Mouse (Mus musculus): ENCODE data around the gene Ybx3. TPM values are rescaled to one million over a fixed set of nuclear protein-coding genes. Genes with fewer than 3 reads are reported as not detected.
A peak's percentile ranks its signal among the peaks of the same experiment; 100 is the strongest.

The Ybx3 gene
- total RNA-seq, 2 experiments from 2014 or later, result 426 to 493 TPM

DNA sequence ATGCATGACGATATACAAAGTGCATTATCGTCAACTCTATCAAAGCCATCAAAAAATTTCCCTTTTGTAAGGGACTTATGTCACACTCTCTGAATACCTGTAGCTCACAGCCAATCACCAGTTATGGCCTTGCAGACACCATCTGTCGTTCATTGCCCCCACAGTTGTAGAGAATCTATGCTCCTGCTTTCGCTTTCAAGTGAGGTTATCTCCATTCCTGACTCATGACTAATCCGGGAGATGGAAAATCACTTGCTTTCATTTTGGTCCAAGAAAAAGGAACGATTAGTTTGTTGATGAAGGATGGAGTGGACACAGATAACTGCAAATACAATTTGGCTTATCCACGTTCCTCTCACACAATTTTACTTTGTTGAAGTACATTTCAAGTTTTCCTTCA, 43.9 kb downstream of the Ybx3 start:
- ATAC-seq (replicated peaks; ENCODE audit: low FRiP score, poor library complexity, severe bottlenecking), result no peak

DNA sequence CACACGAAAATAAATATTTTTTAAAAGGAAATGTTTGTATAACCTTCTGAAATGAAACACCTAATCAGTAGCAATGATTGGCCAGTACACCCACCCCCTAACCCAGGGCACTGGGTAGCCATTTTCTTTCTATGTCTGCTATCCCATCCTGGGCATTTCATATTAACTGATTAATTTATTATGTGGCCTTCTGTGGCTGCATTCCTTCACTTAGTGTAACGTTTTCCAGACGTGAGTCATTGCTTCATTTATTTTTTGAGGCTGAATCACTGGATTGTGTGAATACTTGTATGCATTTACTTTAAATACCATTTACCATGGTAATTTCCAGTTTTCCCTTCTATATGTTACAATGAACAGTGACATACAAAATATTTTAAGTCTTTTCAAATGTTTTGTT, 48.2 kb downstream of the Ybx3 start:
- no peak for ATAC-seq (replicated peaks; ENCODE audit: low FRiP score, poor library complexity, severe bottlenecking)

DNA sequence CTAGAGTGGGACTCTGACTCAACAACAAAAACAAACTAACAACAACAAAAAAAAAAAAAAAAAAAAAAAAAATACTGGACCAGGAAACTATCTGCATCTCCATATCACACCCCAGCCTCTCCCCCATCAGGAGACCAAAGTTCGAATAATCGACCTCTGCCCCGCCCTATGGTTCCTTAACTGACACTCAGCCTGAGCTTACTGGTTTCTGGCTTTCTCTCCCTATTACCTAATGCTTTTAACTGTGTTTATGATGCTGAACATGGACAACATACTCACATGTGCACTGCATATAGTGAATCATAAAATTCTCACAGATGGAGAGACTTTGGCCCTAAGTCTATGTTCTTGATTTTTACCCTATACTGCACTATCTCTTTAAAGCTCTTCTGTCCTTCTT, 49.0 kb downstream of the Ybx3 start:
- no peak for ATAC-seq (replicated peaks; ENCODE audit: low FRiP score, poor library complexity, severe bottlenecking)

DNA sequence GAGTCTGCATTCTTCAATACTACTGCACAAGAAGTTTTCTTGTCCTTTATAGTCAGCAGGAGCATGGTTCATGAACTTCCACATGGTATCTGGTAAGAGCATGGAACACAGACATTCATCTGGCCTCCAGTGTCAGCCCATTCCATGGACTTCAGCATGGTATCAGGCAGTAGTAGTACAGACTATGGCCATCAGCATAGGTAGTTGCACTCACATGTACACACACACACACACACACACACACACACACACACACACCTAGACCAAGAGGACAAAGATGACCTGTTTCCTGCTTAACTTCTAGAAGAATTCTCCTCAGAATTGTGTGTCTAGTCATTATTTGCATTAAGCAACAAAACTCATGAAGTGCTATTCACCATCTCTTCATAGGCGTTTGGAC, 49.5 kb downstream of the Ybx3 start:
- no peak for ATAC-seq (replicated peaks; ENCODE audit: low FRiP score, poor library complexity, severe bottlenecking)

DNA sequence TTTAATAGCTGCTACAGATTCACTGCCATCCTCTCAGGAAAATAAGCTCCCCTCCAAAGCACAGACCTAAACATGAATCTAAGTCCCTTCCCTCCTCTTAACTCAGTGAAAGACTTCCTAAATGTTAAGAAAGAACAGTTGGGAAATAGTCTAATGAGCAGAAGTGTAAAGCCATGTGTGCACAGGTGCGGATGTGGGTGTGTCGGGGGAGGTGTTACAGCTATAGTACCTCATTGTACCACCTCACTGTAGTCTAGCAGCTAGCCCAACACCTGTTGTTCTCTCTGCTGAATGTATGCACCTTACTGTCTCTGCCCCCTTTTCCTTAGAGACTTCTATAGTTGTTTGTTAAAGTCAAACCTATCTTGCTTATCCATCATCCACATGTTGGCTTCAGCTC, 61.2 kb downstream of the Ybx3 start:
- ATAC-seq (replicated peaks; ENCODE audit: low FRiP score, poor library complexity, severe bottlenecking), result no peak

DNA sequence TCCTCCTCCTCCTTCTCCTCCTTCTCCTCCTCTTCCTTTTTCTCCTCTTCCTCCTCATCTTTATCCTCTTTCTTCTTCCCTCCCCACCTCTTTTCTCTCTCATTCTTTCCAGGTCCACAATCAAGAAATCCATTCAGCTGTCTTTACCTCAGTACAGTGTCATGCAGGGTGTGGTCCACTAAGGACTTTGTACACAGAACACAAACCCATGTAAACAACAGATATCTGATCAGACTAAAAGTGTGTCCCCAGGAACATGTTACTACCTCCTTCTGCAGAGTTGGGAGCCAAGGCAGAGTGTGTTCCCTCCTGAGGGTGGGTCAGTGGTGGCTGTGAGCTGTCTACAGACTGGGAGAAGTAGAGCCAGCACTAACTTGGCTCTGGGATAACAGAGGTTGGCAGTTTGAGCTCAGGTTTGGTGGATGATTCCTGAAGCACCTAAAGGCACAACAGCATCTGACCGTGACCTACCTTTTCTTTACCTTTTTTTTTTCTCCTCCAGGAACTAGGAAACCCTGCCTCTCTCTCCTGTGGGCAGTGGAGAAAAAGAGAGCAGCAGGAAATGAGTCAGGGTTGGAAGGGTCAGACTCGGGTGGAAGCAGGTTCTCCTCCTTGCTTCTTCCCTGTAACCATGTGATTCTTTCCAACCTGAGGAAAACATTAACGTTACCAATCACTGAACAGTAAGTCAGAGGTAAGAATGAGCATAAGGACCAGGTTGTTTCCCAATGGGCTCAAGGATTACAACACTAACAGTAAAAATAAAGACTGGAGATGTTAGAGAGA, 66.2 kb downstream of the Ybx3 start:
- no peak for ATAC-seq (replicated peaks; ENCODE audit: low FRiP score, poor library complexity, severe bottlenecking)

DNA sequence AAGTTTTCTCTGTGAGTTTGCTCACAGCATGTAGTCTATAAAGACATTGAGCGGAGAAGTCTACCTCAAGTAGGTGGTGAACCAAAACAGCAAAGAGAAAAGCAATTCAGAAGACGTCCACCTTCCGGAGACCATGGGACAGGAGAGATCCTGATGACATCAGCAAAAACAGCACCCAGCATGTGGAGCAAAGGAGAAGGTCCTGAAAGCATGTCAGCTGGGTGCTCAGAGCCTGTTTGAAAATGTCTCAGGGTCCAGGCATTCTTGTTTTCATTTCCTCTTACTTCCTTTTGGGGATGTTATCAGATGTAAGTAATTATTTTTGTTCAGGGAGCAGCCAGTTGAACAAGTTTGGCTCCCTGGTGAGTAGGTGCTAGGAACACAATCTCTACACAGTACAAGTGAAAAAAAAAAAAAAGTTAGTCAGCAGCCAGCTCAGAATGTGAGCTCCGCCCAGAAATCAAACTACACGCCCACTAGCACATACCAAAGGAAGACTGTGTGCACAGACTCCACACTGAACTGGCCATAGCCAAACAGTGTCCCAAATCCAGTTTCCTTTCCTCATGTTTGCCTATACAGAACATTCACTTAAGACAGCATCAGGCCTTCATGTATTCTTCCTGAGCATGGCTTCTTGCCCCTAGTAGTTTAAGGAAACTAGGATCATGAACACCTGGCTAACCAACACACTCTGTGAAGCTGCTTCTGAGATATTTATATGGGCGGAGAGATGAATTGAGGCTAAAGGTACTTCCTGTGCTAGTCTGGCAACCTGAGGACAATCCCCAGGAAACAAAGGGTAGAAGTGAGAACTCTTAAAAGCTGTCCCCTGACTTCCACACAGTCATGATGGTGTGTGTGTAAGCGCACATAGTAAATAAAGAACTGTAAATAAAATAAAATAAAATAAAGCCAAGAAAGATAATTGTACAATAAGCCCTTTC, 71.8 kb downstream of the Ybx3 start:
- 0 out of 2 replicates have a peak, but pooled peaks have one; percentile 14 for ATAC-seq (replicated peaks; ENCODE audit: low FRiP score, poor library complexity, severe bottlenecking)

Other genes with a start within 250 kb of the Ybx3 start
- 9.7 and 10.9 TPM in 2 replicates for gene Klra2, start 141.1 kb downstream of the Ybx3 start, total RNA-seq (2015; ENCODE audit: low replicate concordance)
- 1.1 and 3.5 TPM in 2 replicates for gene Klra2, start 141.1 kb downstream of the Ybx3 start, total RNA-seq (2017; ENCODE audit: low replicate concordance)
- gene Magohb, start 95.2 kb downstream of the Ybx3 start, total RNA-seq (2015; ENCODE audit: low replicate concordance), result 10.5 and 13.0 TPM in 2 replicates
- gene Magohb, start 95.2 kb downstream of the Ybx3 start, total RNA-seq (2017; ENCODE audit: low replicate concordance), result 4.1 and 11.6 TPM in 2 replicates
- gene Styk1, start 34.9 kb downstream of the Ybx3 start, total RNA-seq (2015; ENCODE audit: low replicate concordance), result not detected in 2 replicates
- 1.9 TPM in 1 of 2 replicates, not detected in the other for gene Styk1, start 34.9 kb downstream of the Ybx3 start, total RNA-seq (2017; ENCODE audit: low replicate concordance)
- gene 5430401F13Rik, start 97.9 kb upstream of the Ybx3 start, total RNA-seq (2015; ENCODE audit: low replicate concordance), result not detected in 2 replicates
- gene 5430401F13Rik, start 97.9 kb upstream of the Ybx3 start, total RNA-seq (2017; ENCODE audit: low replicate concordance), result not detected in 2 replicates
- not detected in 2 replicates for gene Gm6619, start 97.9 kb upstream of the Ybx3 start, total RNA-seq (2015; ENCODE audit: low replicate concordance)
- gene Gm6619, start 97.9 kb upstream of the Ybx3 start, total RNA-seq (2017; ENCODE audit: low replicate concordance), result not detected in 2 replicates
- not detected in 2 replicates for gene Tas2r130, start 242.4 kb upstream of the Ybx3 start, total RNA-seq (2015; ENCODE audit: low replicate concordance)
- not detected in 2 replicates for gene Tas2r130, start 242.4 kb upstream of the Ybx3 start, total RNA-seq (2017; ENCODE audit: low replicate concordance)